Mouse (Mus musculus) lung, postnatal 0 days (tissue): ENCODE results near the gene Aldh4a1.

Experiments used
- CTCF ChIP-seq: IDR thresholded peaks from 2 replicates; pipeline ENCODE4 v1.5.1; 2016; ENCODE audit warnings: antibody characterized with exemption, mild to moderate bottlenecking
- EP300 ChIP-seq: IDR thresholded peaks from 2 replicates; pipeline ENCODE4 v1.6.1; 2016; ENCODE audit warnings: antibody characterized with exemption, mild to moderate bottlenecking, control low read depth

DNA sequence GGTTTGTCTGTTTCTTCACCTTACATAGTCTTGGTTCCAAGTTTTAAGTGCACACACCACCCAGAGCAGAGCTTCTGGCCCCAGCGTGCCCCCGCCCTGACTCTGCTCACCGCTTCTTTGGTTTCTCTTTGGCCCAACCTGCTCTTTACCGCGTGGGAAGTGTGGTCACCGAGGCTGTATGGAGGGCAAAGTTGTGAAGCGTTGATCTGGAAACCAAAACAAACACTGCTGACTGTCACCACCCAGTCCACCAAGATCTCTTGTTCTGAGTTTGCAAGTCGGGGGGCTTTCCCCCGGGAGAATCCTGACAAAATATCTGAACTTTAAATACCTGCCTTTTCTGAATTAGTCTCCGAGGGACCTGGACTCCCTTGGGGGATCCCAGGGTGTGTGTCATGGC, 43.7 kb upstream of the Aldh4a1 start:
- TF ChIP-seq EP300: no peak
- no peak for TF ChIP-seq CTCF
